Mouse (Mus musculus): ENCODE data around the gene Tpgs1.
"Not testable (repeated sequence)": the region's sequence is repeated elsewhere in the genome, so short reads cannot be mapped to it uniquely, and the experiment has no call there.

Tpgs1 gene

DNA sequence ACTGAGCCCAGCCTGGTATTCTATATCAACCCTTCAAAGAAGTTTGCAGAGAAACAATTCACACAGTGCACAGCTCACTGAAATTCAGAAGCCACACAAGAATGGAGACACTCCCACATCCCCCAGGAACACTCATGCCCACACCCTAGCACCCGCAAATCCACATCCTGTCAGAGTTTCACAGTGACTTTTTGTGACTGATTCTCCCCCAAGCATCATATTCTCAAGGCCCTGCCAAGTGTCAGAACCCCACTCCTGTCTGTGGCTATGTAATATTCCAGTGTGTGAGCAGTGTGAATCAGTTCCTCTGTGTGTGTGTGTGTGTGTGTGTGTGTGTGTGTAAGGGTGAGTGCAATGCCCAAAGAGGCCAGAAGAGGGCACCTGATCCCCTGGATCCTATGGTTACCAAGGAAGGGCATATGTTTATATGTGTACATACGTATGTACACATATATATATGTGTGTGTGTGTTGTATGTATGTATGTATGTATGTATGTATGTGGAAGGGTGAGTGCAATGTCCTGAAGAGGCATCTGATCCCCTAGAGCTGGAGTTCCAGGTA lies 22.9 kb downstream of the Tpgs1 start:
- no peak for DNase-seq (ENCODE audit: low spot score)

DNA sequence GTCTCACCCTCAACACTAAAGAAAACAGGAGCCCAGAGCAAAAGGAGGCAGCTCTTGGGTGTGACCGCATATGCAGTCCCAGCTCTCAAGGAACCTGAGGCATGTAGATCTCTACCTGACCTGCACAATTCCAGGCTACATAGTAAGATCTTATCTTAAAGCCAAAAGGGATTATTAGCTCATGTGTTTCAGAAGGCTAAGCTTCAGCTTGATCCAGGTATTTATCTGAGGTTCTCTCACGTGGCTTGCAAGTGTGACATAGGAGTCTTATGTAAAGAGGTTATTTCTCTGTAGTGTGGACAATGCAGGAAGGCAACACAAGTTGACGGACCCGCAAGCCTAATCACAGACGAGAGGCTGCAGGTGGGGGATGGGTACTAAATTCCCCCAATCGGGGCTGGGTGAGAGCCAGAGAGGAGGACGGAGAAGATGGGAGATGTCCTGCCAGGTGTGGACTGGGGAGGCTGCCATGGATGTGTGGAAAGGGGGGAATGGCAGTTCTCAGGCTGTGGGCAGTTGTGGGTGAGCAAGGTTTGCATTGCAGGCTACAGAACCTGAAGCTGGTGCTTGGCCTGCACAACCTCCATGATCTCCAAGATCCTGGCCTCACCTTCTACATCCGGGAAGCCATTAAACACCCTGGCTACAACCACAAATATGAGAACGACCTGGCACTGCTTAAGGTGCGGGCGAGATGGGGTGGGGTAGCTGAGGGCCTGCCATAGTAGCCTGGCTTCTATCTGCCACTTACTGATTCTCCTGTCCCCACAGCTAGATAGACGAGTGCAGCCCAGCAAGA lies 24.6 kb downstream of the Tpgs1 start:
- DNase-seq (ENCODE audit: low spot score) = no peak

DNA sequence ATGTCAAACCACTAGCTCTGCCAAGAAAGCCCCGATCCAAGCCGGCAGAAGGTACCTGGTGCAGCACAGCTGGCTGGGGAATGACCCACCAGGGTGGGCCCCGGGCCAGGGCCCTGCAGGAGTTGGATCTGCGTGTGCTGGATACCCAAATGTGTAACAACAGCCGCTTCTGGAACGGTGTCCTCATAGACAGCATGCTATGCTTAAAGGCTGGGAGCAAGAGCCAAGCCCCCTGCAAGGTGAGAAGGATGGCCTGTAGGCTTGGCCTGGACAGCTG lies 25.1 kb downstream of the Tpgs1 start:
- no peak for DNase-seq (ENCODE audit: low spot score)

DNA sequence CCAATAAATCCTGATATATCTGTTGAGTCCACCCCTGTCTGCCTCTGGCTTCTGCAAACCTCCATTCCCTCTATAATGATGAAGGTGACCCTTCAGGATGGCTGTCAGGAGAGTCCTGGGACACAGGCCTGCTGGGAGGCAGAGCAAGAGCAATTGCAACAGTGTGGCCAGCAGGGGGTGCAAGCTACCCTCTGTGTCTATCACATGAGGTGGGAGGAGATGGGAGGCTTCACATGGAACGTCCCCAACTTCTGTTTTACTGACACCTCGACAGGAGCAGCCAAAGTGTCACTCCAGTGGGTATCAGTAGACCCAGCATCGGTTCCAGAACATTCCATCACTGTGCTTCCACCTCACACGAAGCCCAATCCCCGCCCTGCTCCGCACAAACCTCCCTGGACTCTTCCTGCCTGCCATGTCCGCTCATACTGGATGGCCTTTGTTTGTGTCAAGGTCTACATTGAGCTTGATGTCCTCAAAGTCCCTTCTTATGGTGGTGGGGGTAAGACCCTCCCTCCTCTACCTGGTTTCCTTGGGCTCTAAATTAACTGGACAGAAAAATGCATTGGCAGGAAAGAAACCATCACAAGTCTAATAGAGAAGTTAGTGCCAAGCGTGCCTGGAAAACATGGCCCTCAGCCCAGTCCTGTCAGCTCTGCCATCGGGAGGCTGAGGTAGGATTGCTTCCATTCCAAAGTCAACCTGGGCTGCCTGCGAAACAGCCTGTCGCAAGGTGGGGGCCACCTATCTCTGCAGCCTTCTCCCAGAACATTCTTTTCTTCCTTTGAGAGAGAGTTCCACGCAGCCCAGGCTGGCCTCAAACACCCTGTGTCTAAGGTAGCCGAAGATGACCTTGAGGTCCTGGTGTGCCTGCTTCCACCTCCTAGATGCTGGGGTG lies 26.3 kb downstream of the Tpgs1 start:
- DNase-seq (ENCODE audit: low spot score) = no peak

- DNase-seq (ENCODE audit: low spot score) = no peak
Measured at GRCm38 (mm10) chr10:79696129-79696651, 27.0 kb downstream of the Tpgs1 start.

GRCm38 (mm10) chr10:79697916-79698315 lies 28.7 kb downstream of the Tpgs1 start:
- DNase-seq (ENCODE audit: low spot score) = no peak

GRCm38 (mm10) chr10:79698459-79698858 lies 29.3 kb downstream of the Tpgs1 start:
- DNase-seq (ENCODE audit: low spot score) = no peak

DNA sequence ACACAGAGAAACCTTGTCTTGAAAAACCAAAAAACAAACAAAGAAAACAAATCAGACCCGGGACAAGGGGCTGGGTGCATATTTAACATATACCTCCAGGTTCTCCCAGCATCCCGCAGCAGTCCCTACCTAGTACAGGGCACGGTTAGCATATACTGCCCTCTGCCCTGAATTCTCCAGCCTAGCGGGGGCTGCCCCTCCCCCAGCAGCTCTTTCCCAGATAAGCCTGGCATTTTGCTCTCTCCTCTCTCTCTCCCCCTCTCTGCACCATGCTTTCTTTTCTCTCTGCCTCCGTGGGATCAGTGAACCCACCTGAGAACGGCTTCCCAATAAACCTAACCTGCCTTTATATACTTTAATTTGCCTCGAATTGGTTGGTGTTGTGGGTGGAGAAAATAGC lies 31.5 kb downstream of the Tpgs1 start:
- DNase-seq (ENCODE audit: low spot score) = no peak

- no peak for DNase-seq (ENCODE audit: low spot score)
Measured at GRCm38 (mm10) chr10:79701443-79702129, 32.4 kb downstream of the Tpgs1 start.

DNA sequence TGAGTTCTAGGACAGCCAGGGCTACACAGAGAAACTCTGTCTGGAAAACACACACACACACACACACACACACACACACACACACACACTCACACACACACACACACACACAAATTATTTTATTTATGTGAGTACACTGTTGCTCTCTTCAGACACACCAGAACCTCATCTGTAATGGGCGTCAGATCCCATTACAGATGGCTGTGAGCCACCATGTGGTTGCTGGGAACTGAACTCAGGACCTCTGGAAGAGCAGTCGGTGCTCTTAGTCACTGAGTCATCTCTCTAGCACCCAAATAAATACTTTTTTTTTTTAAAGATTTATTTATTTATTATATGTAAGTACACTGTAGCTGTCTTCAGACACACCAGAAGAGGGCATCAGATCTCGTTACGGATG lies 33.8 kb downstream of the Tpgs1 start:
- DNase-seq (ENCODE audit: low spot score) = not testable (repeated sequence)

DNA sequence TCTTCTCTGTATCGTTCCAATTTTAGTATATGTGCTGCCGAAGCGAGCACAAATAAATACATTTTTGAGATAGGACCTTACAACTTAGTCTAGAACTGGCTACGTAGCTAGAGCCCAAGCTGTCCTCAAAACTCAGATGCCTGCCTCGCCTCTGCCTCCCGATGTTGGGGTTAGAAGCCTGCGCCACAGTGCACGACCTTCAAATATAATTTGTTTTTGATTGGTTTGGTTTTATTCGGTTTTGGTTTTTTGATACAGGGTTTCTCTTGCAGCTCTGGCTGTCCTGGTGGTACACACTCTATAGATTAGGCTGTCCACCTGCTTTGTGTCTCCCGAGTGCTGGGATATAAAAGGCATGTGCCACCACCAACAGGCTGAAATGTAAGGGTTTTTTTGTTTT lies 34.4 kb downstream of the Tpgs1 start:
- DNase-seq (ENCODE audit: low spot score) = no peak

GRCm38 (mm10) chr10:79704065-79704969 lies 35.1 kb downstream of the Tpgs1 start, which contains the start of gene Bsg:
Bsg (plus strand) TSS chr10:79704491.
- peak; percentile 96 for DNase-seq (ENCODE audit: low spot score)

DNA sequence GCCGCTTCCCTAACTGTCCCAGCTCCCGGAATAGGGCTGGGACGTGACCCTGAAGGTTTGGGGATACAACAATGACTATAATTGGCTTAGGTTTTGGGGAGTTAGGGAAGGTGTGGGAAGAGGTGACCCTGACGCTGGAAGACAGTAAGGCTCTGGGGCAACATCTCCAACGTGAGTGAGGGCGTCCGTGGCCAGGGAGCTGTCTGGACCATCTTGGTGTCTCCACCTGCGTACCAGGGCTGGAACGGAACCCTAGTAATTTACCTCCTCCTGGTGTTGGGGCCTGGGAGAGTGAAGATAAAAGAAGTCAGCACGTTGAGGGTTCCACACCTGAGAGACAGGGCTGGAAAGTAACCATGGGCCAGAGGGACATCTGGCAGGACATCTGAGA lies 35.8 kb downstream of the Tpgs1 start:
- no peak for DNase-seq (ENCODE audit: low spot score)

GRCm38 (mm10) chr10:79705951-79706350 lies 36.8 kb downstream of the Tpgs1 start:
- no peak for DNase-seq (ENCODE audit: low spot score)

DNA sequence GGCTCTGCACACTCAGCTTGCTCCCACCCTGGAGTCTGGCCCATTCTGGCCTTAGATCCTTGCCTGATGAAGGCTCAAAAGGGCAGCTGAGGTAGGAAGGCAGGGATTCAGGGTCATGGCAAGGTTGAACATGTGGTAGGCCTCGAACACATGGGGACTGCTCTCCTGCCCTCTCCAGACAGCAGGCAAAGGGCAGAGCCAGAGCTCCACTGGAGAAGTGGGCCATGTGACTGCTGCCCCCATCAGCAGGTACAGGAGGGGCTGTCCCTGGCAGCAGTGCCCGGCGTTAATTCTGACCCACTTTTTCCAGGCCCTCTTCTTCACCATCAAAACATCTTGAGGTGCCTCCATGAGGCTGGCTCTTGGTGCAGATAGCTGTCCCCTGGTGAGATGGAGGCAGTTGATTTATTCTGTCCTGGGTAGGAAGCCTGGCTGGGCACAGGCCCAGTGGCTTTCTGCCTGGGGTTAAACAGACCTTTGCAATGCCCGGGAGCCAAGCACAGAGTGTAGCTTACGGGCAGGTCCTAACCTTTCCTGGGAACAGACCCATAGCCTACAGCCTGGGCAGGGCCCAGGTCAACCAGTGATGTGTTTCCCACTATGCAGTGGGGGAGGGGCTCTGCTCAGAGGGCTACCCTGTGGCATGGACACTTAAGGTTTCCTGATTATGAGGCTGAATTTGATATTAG lies 37.4 kb downstream of the Tpgs1 start:
- DNase-seq (ENCODE audit: low spot score) = no peak

DNA sequence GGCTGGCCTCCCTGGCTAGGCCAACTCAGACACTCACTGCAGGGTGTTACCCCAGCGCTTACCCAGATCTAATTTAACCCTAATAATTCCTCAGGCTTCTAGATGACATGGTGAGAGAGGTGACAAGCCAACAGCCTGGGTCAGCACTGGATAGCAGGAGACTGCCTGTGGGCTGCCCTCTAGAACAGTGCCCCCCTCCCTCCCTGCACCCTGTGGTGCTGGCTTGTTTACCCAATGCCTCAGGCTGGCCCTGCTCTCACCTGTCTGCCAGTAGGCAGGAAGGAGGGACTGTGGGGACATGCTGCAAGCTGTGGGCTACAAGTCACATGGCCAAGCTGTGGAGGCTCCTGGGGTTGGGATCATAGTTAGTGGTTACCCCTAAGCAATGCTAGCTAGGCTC lies 38.0 kb downstream of the Tpgs1 start:
- no peak for DNase-seq (ENCODE audit: low spot score)

GRCm38 (mm10) chr10:79707759-79708158 lies 38.6 kb downstream of the Tpgs1 start:
- no peak for DNase-seq (ENCODE audit: low spot score)

GRCm38 (mm10) chr10:79708668-79709067 lies 39.5 kb downstream of the Tpgs1 start:
- DNase-seq (ENCODE audit: low spot score) = no peak

- DNase-seq (ENCODE audit: low spot score) = no peak
Measured at GRCm38 (mm10) chr10:79709307-79709706, 40.1 kb downstream of the Tpgs1 start.

- DNase-seq (ENCODE audit: low spot score) = no peak
Measured at GRCm38 (mm10) chr10:79712029-79712428, 42.9 kb downstream of the Tpgs1 start.

Measured in layer of hippocampus, adult 9-10 months (tissue).